Mouse (Mus musculus): Measurements from ENCODE around the gene Man1a.

GRCm38 (mm10) chr10:53913546-53914312 lies 162.7 kb downstream of the Man1a start:
- no peak for TF ChIP-seq USF1 (IDR thresholded peaks at IDR 0.05; ENCODE audit: low read depth, low read length)
- no peak for TF ChIP-seq CTCF (IDR thresholded peaks at IDR 0.05 in 2 of 3, conservative IDR thresholded peaks at IDR 0.05 in 1 of 3; ENCODE audit: control insufficient read depth in 1 of 3, insufficient read depth in 1 of 3, low read depth in 2 of 3, low read length in 3 of 3, poor library complexity in 1 of 3, severe bottlenecking in 1 of 3)
- no peak for TF ChIP-seq TCF12 (IDR thresholded peaks at IDR 0.05; ENCODE audit: low read depth, low read length)
- no peak for TF ChIP-seq GABPA (IDR thresholded peaks at IDR 0.05; ENCODE audit: low read depth, low read length)
- no peak for TF ChIP-seq MEF2A (IDR thresholded peaks at IDR 0.05; ENCODE audit: extremely low read depth, insufficient replicate concordance, low read depth, low read length, poor library complexity, severe bottlenecking)
- TF ChIP-seq MAZ (IDR thresholded peaks at IDR 0.05; ENCODE audit: low read depth, low read length) = no peak
- TF ChIP-seq POLR2A (IDR thresholded peaks at IDR 0.05; ENCODE audit: control insufficient read depth in 1 of 2, insufficient read depth in 1 of 2, low read depth in 1 of 2, low read length in 2 of 2, poor library complexity in 1 of 2) = no peak
- no peak for TF ChIP-seq E2F4 (IDR thresholded peaks at IDR 0.05; ENCODE audit: borderline replicate concordance, low read depth, low read length)

Data from MEL (cell line).